Mouse (Mus musculus): ENCODE data around the gene Ralgapa1.

DNA sequence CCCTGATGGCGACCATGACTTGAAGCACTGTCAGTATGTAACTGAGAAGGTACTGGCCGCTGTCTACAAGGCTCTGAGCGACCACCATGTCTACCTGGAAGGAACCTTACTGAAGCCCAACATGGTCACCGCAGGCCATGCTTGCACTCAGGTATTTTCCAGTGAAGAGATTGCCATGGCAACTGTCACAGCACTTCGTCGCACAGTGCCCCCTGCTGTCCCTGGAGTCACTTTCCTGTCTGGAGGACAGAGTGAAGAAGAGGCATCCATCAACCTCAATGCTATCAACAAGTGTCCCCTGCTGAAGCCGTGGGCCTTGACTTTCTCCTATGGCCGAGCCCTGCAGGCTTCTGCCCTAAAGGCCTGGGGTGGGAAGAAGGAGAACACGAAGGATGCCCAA is 255.1 kb downstream of the Ralgapa1 start:
- no peak for TF ChIP-seq POLR2A (IDR thresholded peaks at IDR 0.05; ENCODE audit: low read depth, low read length)
- TF ChIP-seq CTCF (IDR thresholded peaks at IDR 0.05; ENCODE audit: extremely low read depth, insufficient read depth, insufficient read length, insufficient replicate concordance) = no peak

Measured in spleen, adult 2 months (tissue).